Mouse (Mus musculus) megakaryocyte, adult 5-6 weeks (primary cell): ENCODE measurements around the gene Mllt10. TPM values are rescaled to one million over a fixed set of nuclear protein-coding genes. Genes with fewer than 3 reads are reported as not detected.
A peak's percentile ranks its signal among the peaks of the same experiment; 100 is the strongest.

Experiments
- ATAC-seq: 2 replicates; pipeline ENCODE4 v1.8.0; 2016; ENCODE audit warnings: mild to moderate bottlenecking, inconsistent platforms; ENCODE audit not compliant: poor library complexity, severe bottlenecking
- total RNA-seq, 2 experiments: library from RNA; stranded (forward) in 1 of 2; stranded (reverse) in 1 of 2; fragments of 153-499, 151-499 nt in 1 of 2; fragments of 221-1000, 200-1000 nt in 1 of 2; gene quantifications; 2 replicates each; pipeline versions ENCODE4 v1.2.3 to v1.2.4; 2015 to 2017

Gene Mllt10
- total RNA-seq (2015) (41.5 and 50.7 TPM in 2 replicates), total RNA-seq (2017) (47.3 and 52.8 TPM in 2 replicates)

DNA sequence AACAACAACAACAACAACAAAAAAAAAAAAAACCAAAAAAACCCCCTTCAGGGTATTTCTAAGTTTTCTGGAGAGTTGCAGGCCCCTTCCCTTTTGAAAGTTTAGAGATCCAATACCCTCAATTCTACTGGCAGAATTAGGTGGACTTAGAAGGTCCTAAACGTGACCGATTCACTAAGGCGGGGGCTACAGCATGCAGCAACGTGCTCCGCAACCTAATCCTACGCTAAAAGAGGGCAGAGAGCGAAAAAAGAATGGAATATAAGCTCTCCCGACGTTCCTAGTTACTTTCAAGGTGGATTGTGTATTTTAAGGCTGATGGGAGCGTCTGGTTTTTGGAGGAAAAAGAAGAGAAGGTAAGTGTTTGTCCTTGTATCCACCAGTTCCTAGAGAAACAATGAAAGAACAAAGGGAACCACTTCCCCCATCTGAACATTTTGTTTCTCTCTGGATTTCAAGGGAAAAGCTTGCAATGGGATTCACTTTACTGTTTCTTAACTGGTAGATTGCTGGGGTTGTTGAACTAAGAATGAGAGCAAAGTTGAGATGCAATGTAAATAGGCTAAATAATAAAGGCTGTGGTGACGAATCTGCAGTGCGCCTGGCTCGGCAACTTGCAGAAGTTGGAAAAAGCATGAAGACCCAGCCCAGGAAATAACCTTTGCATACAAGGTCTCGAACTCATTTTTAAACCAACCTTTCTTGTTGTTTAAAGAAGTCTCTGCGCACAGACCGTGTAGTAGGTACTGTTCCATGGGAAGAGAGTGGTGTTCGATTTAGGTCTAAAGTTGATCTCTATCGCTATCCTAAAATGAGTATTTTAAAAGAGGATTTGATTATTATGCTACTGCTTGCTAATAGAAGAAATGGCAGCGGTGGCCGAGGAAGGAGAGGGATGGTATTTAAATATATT lies at the start of gene Mllt10:
Gene Mllt10 (plus strand): TSS at position 222 of the 913 bp plus-strand sequence.
- no peak for ATAC-seq

DNA sequence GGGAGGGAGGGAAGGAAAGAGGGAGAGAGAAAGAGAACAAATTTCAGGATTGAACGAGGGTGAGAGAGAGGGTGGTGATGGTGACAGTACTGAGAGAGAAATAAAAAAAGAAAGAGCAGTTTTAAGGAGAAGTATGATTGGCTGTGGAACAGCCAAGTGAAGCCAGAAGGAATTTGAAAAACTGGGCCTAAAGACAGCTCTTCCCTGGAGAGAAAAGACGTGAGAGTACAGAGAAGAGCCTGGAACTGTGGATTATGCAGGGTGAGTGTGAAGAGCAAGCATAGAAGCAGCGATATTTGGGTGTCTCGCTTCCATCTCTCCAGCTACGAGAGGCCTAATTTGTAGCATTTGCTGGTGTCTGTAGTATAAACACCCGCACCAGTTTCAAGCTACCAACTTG lies 43.8 kb upstream of the Mllt10 start:
- no peak for ATAC-seq

DNA sequence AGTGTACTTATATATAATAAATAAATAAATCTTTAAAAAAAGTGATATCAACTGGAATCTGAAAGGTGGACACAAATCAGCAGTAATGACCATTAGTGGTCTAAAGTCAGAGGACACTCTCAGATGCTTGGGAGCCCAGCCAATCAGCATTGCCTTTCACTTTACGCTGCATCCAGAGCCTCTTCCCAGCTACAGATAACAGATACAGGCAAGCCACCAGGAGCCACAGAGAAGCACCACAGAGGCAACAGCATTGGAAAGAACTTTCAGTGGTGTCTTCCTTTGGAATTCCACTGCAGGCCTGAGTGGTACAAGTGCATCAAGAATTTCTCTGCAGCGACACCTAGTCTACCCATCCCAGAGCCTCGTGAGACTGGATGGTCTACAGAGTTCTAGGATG lies 42.2 kb upstream of the Mllt10 start:
- ATAC-seq = no peak

DNA sequence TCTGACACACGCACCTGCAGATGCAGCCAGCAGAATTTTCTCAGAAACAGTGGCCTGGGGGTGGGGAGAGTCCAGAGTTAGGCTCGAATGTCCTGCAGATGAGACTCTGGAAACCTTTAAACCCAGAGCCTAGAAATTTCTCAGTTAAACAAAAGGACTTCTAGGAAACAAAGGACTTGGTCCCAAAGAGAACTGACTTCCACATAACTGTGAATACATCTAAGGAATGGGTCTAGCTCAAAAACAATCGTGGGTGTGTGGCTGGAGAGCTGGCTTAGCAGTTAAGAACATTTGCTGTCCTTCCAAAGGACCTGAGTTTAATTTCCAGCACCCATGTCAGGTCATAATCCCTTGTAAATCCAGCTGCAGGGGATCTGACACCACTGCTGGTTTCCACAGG lies 39.5 kb upstream of the Mllt10 start:
- ATAC-seq = no peak

DNA sequence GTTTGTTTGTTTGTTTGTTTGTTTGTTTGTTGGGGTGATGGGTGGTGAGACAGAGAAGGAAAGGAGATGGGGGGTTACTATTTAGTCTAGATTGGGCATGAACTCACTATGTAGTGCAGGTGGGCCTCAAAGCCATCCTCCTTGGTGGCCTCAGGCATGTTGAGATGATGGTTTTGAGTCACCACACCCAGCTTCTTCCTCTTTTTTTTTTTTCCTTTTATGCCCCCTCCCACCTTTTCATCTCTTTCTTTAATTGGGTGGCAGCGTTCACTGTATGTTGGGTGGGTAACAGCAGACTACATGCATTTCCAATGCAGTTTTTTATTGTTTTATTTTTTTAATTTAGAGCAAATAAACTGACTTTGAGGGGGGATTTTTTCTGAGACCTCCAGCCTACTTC lies 38.4 kb upstream of the Mllt10 start:
- no peak for ATAC-seq

GRCm38 (mm10) chr2:18017321-18017720 lies 37.7 kb upstream of the Mllt10 start:
- no peak for ATAC-seq

- no peak for ATAC-seq
Observed at GRCm38 (mm10) chr2:18019122-18019521, 35.9 kb upstream of the Mllt10 start.

DNA sequence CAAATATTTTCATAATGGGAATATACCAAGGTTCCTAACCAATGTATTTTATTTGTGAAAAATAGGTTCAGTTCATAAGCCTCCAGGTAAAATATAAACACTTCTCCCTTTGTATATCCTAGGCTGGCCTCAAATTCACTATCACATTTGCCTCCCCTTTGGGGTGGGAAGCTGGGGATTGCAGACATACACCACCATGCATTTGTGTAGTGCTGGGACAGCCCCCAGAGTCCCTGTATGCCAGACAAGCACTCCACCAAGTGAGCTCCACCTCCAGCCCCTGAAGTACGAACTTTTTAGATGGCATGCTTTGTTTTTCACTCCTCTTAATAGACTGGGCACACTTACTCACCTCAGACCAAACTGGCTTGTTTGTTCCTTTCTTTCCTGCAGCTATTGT lies 32.2 kb upstream of the Mllt10 start:
- ATAC-seq = no peak

GRCm38 (mm10) chr2:18025116-18025515 lies 29.9 kb upstream of the Mllt10 start:
- ATAC-seq = no peak

- no peak for ATAC-seq
Observed at GRCm38 (mm10) chr2:18025781-18026115, 29.3 kb upstream of the Mllt10 start.

DNA sequence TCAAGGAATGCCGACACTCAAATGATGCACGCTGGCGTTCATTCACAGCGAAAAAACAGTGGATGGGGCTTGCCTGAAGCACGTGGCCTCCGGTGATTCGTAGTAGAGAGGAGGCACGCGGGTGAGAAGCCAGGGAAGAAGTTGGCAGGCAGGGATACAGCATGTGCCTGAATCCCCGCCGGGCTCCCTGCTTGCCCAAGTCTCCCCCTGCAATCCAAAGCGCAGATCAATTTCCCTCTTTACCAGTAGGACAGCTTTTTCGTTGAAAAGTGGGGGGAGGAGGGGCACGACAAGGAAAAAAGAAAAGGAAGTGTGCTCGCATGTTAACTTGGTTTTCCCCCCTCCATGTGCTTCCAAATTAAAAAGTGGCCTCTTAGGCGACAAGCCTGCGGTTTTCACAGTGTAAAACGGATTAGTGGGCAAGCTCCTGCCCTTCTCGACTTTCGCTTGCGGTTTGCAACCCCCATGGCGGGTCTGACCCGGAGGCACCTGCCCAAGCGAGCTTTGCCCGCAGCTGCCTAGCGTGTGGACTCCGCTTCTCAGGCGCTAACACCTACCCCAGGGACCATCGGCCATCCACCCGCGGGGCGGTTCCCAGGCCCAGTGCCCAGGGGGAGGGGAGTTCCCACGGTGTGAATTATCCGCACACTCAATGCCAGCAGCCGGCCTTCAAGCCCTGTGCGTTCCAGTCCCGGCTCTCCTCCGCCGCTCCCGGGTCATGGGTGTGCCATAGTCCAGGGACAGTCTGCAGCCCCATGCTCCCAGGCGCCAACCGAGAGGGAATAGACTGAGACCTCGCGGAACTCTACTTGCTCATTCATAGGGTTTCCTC lies 28.7 kb upstream of the Mllt10 start:
- peak; percentile 6; the same call in 1 of the 2 replicates for ATAC-seq

- peak; percentile 87 for ATAC-seq
Observed at GRCm38 (mm10) chr2:18027448-18028139, 27.4 kb upstream of the Mllt10 start.

GRCm38 (mm10) chr2:18028140-18029021 lies 26.7 kb upstream of the Mllt10 start:
- ATAC-seq = peak; percentile 34

- ATAC-seq = no peak
Observed at GRCm38 (mm10) chr2:18029656-18030055, 25.4 kb upstream of the Mllt10 start.

- no peak for ATAC-seq
Observed at GRCm38 (mm10) chr2:18030581-18030980, 24.5 kb upstream of the Mllt10 start.

GRCm38 (mm10) chr2:18031271-18031821 lies 23.7 kb upstream of the Mllt10 start:
- ATAC-seq = no peak

GRCm38 (mm10) chr2:18031831-18032537 lies 23.1 kb upstream of the Mllt10 start:
- no peak for ATAC-seq

- ATAC-seq = no peak
Observed at GRCm38 (mm10) chr2:18032538-18032895, 22.5 kb upstream of the Mllt10 start.
